Comparison of ENCODE assay signal across 13 mouse cellular contexts in the genomic region with DNA sequence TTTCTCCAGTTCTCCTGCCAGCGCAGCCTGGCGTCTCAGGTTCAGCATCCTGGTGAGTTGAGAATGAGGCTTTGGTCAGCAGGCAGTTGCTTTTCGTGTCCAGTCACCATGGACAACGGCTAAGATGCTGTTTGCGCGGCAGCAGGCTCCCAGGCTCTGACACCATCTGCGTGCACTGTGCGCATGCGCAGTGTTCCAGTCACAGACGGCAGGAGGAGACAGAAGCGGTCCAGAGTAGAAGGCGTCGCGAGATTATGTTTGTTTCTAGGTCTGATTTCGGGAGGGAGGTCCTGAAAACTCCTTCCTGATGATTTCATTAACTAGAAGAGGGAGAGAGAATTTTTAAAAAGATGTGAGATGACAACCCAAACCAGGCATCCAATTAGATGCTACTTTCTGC.
DNase-seq lines count a peak whose midpoint lies in the region; ATAC-seq lines count a peak whose summit lies in the region.
"Had no signal": no experiment of that assay in that cellular context is flagged by ENCODE, and none has a peak within 500 bp of the region (broad histone marks: within the 10 kb centered on the region; RNA-seq: fewer than 3 reads in every experiment).

No protein-coding gene starts in this region.

- H3K9me3 ChIP-seq in forebrain, embryonic 13.5 days (replicated peaks): no peaks in the 10 kb centered on the region
- no peaks in the 10 kb centered on the region for H3K9me3 ChIP-seq in forebrain, embryonic 12.5 days
- H3K9me3 ChIP-seq: limb, embryonic 12.5 days; megakaryocyte, embryonic 14.5 days had no signal

- WGBS in forebrain, embryonic 13.5 days: 78% methylated on average over 15 of the region's 15 CpGs
- WGBS in forebrain, embryonic 12.5 days: 79% methylated on average over 15 of the region's 15 CpGs

- no peak overlapping the region for H3K4me3 ChIP-seq in forebrain, embryonic 13.5 days
- no peak overlapping the region for H3K4me3 ChIP-seq in forebrain, embryonic 12.5 days (replicated peaks)
- H3K4me3 ChIP-seq: gastrocnemius, adult 2 months; limb, embryonic 12.5 days; megakaryocyte, embryonic 14.5 days had no signal

- DNase-seq in cerebellum, adult 11 months: peak; percentile 81
- peak; percentile 47 to 61 for DNase-seq in frontal cortex, postnatal 25 days (ENCODE audit: low spot score in 2 of 2)
- peak; percentile 90 for DNase-seq in left cerebral cortex, postnatal 4 days
- no peak for DNase-seq in embryo, embryonic 9.5 days (ENCODE audit: extremely low spot score)
- no peak for DNase-seq in spleen, postnatal 10 days (ENCODE audit: low spot score in 2 of 2)
- DNase-seq in kidney, postnatal 36 days: no peak
- DNase-seq: thymus, postnatal 4 days had no signal

- no peak overlapping the region for H3K4me2 ChIP-seq in forebrain, embryonic 13.5 days
- H3K4me2 ChIP-seq in forebrain, embryonic 12.5 days: no peak overlapping the region
- H3K4me2 ChIP-seq: limb, embryonic 12.5 days had no signal

- H3K36me3 ChIP-seq in forebrain, embryonic 13.5 days (ENCODE audit: poor library complexity, severe bottlenecking): no peaks in the 10 kb centered on the region
- H3K36me3 ChIP-seq in forebrain, embryonic 12.5 days (replicated peaks): no peaks in the 10 kb centered on the region
- H3K36me3 ChIP-seq: limb, embryonic 12.5 days had no signal

- no peak overlapping the region for H3K9ac ChIP-seq in forebrain, embryonic 13.5 days
- H3K9ac ChIP-seq in forebrain, embryonic 12.5 days: no peak overlapping the region
- H3K9ac ChIP-seq: limb, embryonic 12.5 days had no signal

- ATAC-seq in forebrain, embryonic 13.5 days: peak; percentile 57; the same call in 1 of the 2 replicates
- no peak for ATAC-seq in forebrain, embryonic 12.5 days (ENCODE audit: low FRiP score)
- ATAC-seq: Patski had no signal

- intact Hi-C loops in left cerebral cortex, postnatal 4 days (cut with DNase I): no loop called here

- no peaks in the 10 kb centered on the region for H3K27me3 ChIP-seq in forebrain, embryonic 13.5 days
- no peaks in the 10 kb centered on the region for H3K27me3 ChIP-seq in forebrain, embryonic 12.5 days

- H3K4me1 ChIP-seq in forebrain, embryonic 13.5 days: peaks cover 14% of the 10 kb centered on the region
- no peaks in the 10 kb centered on the region; the same call in 1 of the 2 replicates for H3K4me1 ChIP-seq in forebrain, embryonic 12.5 days

- H3K27ac ChIP-seq in forebrain, embryonic 13.5 days: peak overlapping the region; percentile 25
- no peak overlapping the region for H3K27ac ChIP-seq in forebrain, embryonic 12.5 days
- H3K27ac ChIP-seq: gastrocnemius, adult 2 months; limb, embryonic 12.5 days had no signal

Comparison
In these comparisons a context has a peak if more than half of its experiments do, and no peak if none do; other contexts are left out.
1. DNase-seq: peak in cerebellum, adult 11 months (single experiment), frontal cortex, postnatal 25 days (2 of 2) and left cerebral cortex, postnatal 4 days (single experiment); none in embryo, embryonic 9.5 days (single experiment), spleen, postnatal 10 days (0 of 2) and kidney, postnatal 36 days (0 of 2).